Mouse (Mus musculus) cerebellum, adult 2 months (tissue): ENCODE results near the gene Mtrr. TPM values are rescaled to one million over a fixed set of nuclear protein-coding genes. Genes with fewer than 3 reads are reported as not detected.
"Not testable (repeated sequence)": the region's sequence is repeated elsewhere in the genome, so short reads cannot be mapped to it uniquely, and the experiment has no call there.

Experiments
- DNase-seq, 2 experiments: peaks; one replicate each; pipeline ENCODE4 v3.0.0; 2021
- H3K27ac ChIP-seq: fragments of 200-500 bp; 2 replicates; pipeline ENCODE4 v1.5.1; 2012; ENCODE audit warnings: low read length, control low read depth, inconsistent platforms; ENCODE audit not compliant: insufficient read depth
- H3K27me3 ChIP-seq: fragments of 200-500 bp; 2 replicates; pipeline ENCODE4 v1.6.1; 2012; ENCODE audit warnings: inconsistent platforms, mild to moderate bottlenecking, low read length, moderate library complexity; ENCODE audit not compliant: control insufficient read depth, insufficient read depth
- H3K4me1 ChIP-seq: fragments of 200-500 bp; 2 replicates; pipeline ENCODE4 v1.6.1; 2011; ENCODE audit warnings: low read length; ENCODE audit not compliant: control insufficient read depth, insufficient read depth
- H3K4me3 ChIP-seq: fragments of 200-500 bp; replicated peaks from 2 replicates; pipeline ENCODE3; 2011; ENCODE audit warnings: mild to moderate bottlenecking, low read depth, low read length, control low read depth; ENCODE audit not compliant: insufficient read depth
- CTCF ChIP-seq: fragments of 200-500 bp; IDR thresholded peaks from 2 replicates; pipeline ENCODE4 v1.5.1; 2011; ENCODE audit warnings: low read depth, mild to moderate bottlenecking, control low read depth, low read length, moderate library complexity, borderline replicate concordance; ENCODE audit not compliant: insufficient read depth
- POLR2A ChIP-seq: fragments of 200-500 bp; IDR thresholded peaks from 2 replicates; pipeline ENCODE4 v1.6.1; 2011; ENCODE audit warnings: low read length, control low read depth, borderline replicate concordance; ENCODE audit not compliant: insufficient read depth
- WGBS: fragments of 180-500 bp; shearing (Covaris S2); methylation state at CpG from one replicate; pipeline ENCODE4 v1.1.7; 2018; 5-methylcytosine and 5-hydroxymethylcytosine counted together
- polyA plus RNA-seq: library from polyadenylated mRNA; depleted of rRNA; stranded (reverse); fragments of >200 nt; gene quantifications from 2 replicates; pipeline ENCODE4 v1.2.3, GENCODE M21; 2012; rRNA removed

Mtrr gene
- polyA plus RNA-seq, 1 experiment, result 12.5 TPM

DNA sequence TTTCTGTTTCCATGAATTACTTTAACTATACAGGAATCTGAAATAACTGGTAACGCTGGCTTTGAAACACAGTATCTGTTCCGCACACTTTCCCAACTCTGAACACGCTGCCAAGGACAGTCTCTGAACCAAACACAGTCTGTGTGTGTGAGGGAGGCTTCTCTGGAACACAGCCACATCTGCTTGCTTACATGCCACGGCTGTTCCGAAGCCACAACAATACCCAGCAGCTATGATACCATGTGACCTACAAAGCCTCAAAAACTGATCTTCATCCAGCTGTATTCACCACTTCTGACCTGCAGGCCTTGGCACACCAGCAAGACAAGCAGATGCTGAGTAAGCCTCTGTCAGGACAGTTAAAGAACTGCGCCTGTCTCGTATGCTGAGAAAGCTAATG, 4.0 kb downstream of the Mtrr start:
- Histone ChIP-seq H3K4me3 (no peak overlapping the region), H3K27ac (no peak overlapping the region), H3K27me3 (no peaks in the 10 kb centered on the region), H3K4me1 (no peaks in the 10 kb centered on the region; the same call in 1 of the 2 replicates)
- no peak for DNase-seq
- WGBS, result 57% methylated on average over 7 of the region's 7 CpGs
- TF ChIP-seq CTCF (no peak), POLR2A (no peak)

- H3K27me3 ChIP-seq, result no peaks in the 10 kb centered on the region
- WGBS, result 79% methylated on average over 4 of the region's 4 CpGs
- TF ChIP-seq POLR2A (no peak), CTCF (no peak)
- H3K4me1 ChIP-seq, result no peaks in the 10 kb centered on the region
- H3K27ac ChIP-seq, result no peak overlapping the region
- H3K4me3 ChIP-seq, result no peak overlapping the region
- no peak for DNase-seq
Measured at GRCm38 (mm10) chr13:68574398-68574797, 7.6 kb downstream of the Mtrr start.

- DNase-seq, result no peak
- TF ChIP-seq CTCF (no peak), POLR2A (no peak)
- no peaks in the 10 kb centered on the region for H3K4me1 ChIP-seq
- WGBS, result 72% methylated on average over 10 of the region's 10 CpGs
- H3K4me3 ChIP-seq, result no peak overlapping the region
- no peak overlapping the region for H3K27ac ChIP-seq
- H3K27me3 ChIP-seq, result no peaks in the 10 kb centered on the region
Measured at GRCm38 (mm10) chr13:68572966-68573913, 8.7 kb downstream of the Mtrr start.

GRCm38 (mm10) chr13:68572247-68572646, 9.7 kb downstream of the Mtrr start:
- Histone ChIP-seq H3K27me3 (no peaks in the 10 kb centered on the region), H3K4me1 (no peaks in the 10 kb centered on the region), H3K4me3 (no peak overlapping the region), H3K27ac (no peak overlapping the region)
- WGBS, result 70% methylated on average over 19 of the region's 19 CpGs
- no peak for DNase-seq
- TF ChIP-seq CTCF, result no peak
- no peak for TF ChIP-seq POLR2A

GRCm38 (mm10) chr13:68569589-68570336, 12.2 kb downstream of the Mtrr start:
- no peak overlapping the region for H3K27ac ChIP-seq

DNA sequence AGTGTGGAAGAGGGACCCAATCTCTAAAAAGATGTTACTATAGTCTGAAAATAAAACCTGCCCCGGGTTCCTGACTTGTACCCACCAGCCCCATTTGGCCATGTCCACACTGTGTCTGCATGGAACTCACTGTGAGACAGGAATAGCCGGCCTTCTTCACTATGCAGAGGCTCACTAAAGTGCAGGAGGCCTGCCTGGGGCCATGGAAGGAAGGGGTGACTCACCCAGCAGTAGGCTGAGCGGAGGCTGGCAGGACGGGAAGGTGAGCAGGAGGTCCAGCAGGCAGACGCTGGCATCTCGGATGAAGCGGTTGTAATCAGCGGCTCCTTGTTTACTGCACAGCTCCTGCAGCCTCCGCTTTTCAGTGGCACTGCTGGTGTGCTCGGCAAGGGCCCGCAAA, 13.4 kb downstream of the Mtrr start:
- H3K4me3 ChIP-seq, result no peak overlapping the region
- no peak for DNase-seq
- WGBS, result 81% methylated on average over 11 of the region's 11 CpGs
- H3K27me3 ChIP-seq, result no peaks in the 10 kb centered on the region
- TF ChIP-seq POLR2A (no peak), CTCF (no peak)
- H3K27ac ChIP-seq, result no peak overlapping the region
- no peaks in the 10 kb centered on the region for H3K4me1 ChIP-seq

More at GRCm38 (mm10) chr13:68569589-68570336, 12.2 kb downstream of the Mtrr start:
- TF ChIP-seq POLR2A, result no peak
- peak; percentile 63; the same call in 1 of the 2 replicates for TF ChIP-seq CTCF
- Histone ChIP-seq H3K27me3 (no peaks in the 10 kb centered on the region), H3K4me1 (no peaks in the 10 kb centered on the region), H3K4me3 (no peak overlapping the region)
- DNase-seq, result peak; percentile 45 to 48
- WGBS, result 56% methylated on average over 17 of the region's 17 CpGs

DNA sequence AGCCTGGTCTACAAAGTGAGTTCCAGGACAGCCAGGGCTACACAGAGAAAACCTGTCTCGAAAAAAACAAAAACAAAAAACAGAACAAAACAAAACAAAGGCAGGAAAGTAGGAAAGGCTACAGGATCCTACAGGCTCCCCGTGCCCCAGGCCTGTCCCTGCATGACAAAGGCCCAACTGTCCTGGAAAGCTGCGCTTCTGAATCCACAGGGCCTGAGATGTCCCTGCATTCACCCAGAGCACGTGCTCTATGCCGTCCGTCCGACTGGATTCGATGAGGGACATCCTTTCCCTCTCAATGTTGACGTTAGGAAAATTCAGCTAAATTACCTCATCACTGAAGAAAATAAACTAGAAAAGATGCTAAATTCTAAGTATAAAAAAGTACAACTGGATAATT, 13.8 kb downstream of the Mtrr start:
- Histone ChIP-seq H3K27me3 (no peaks in the 10 kb centered on the region), H3K4me1 (no peaks in the 10 kb centered on the region), H3K27ac (no peak overlapping the region), H3K4me3 (no peak overlapping the region)
- no peak for TF ChIP-seq CTCF
- TF ChIP-seq POLR2A, result no peak
- WGBS, result 95% methylated on average over 9 of the region's 9 CpGs
- no peak for DNase-seq

GRCm38 (mm10) chr13:68553391-68553790, 28.6 kb downstream of the Mtrr start:
- not testable (repeated sequence) for H3K27ac ChIP-seq, DNase-seq, H3K4me1 ChIP-seq, H3K4me3 ChIP-seq, H3K27me3 ChIP-seq
- WGBS, result 20% methylated on average over 6 of the region's 6 CpGs
- TF ChIP-seq CTCF, result peak; percentile 39; the same call in 1 of the 2 replicates

Other genes starting within 250 kb of the Mtrr start
- 19.5 and 19.6 TPM in 2 replicates for gene Fastkd3, start 85 bp upstream of the Mtrr start, polyA plus RNA-seq
- gene 1700001L19Rik, start 15.3 kb upstream of the Mtrr start, polyA plus RNA-seq, result 2.8 and 3.3 TPM in 2 replicates